Mouse (Mus musculus): Measurements from ENCODE around the gene Zbtb37. TPM values are rescaled to one million over a fixed set of nuclear protein-coding genes. Genes with fewer than 3 reads are reported as not detected.
"Not testable (repeated sequence)": the region's sequence is repeated elsewhere in the genome, so short reads cannot be mapped to it uniquely, and the experiment has no call there.

The Zbtb37 gene
- polyA plus RNA-seq, 1 experiment from 2014 or later = 4.8 TPM

DNA sequence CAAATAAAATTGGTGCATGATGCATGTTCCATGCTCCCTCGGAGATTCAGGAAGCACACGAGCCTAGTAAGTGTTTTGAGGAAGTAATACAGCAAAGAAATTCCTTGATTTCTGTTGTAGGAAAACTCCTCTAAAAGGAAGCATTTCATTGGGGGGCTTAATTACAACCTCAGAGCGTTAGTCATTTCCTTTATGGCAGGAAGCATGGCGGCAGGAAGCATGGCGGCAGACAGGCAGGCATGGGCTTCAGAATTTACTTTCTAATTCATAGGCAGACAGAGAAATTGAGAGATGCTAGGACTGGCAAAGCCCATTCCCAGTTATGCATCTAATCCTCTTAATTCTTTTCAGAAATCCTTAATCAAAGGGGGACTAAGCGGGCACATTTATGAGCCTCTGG, 40.8 kb downstream of the Zbtb37 start:
- ATAC-seq (replicated peaks; ENCODE audit: low FRiP score) (no peak), DNase-seq (ENCODE audit: low spot score) (no peak)
- Histone ChIP-seq H3K9ac (ENCODE audit: low read depth, low read length) (no peak overlapping the region), H3K27ac (ENCODE audit: low read depth, low read length) (no peak overlapping the region), H3K4me3 (ENCODE audit: low read depth, low read length) (no peak overlapping the region), H3K4me1 (replicated peaks; ENCODE audit: control insufficient read depth, insufficient read depth, low read length) (no peaks in the 10 kb centered on the region), H3K27me3 (replicated peaks; ENCODE audit: control insufficient read depth, insufficient read depth, low read length) (no peaks in the 10 kb centered on the region), H3K9me3 (ENCODE audit: control insufficient read depth, low read length) (no peaks in the 10 kb centered on the region), H3K4me2 (no peak overlapping the region), H3K36me3 (ENCODE audit: control insufficient read depth, insufficient read depth, low read length) (peaks cover 4% of the 10 kb centered on the region; the same call in 1 of the 2 replicates)
- WGBS = 73% methylated on average over 6 of the region's 6 CpGs

DNA sequence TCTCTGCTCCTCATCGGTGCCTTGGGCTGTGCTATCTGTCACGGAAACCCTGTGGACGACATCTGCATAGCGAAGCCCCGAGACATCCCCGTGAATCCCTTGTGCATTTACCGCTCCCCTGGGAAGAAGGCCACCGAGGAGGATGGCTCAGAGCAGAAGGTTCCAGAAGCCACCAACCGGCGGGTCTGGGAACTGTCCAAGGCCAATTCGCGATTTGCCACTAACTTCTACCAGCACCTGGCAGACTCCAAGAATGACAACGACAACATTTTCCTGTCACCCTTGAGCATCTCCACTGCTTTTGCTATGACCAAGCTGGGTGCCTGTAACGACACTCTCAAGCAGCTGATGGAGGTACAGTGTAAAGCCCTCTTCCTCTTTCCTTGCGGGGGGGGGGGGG, 45.3 kb downstream of the Zbtb37 start:
- Histone ChIP-seq H3K9ac (ENCODE audit: low read depth, low read length) (no peak overlapping the region), H3K36me3 (ENCODE audit: control insufficient read depth, insufficient read depth, low read length) (peaks cover 2% of the 10 kb centered on the region; the same call in 1 of the 2 replicates), H3K9me3 (ENCODE audit: control insufficient read depth, low read length) (no peaks in the 10 kb centered on the region), H3K4me1 (replicated peaks; ENCODE audit: control insufficient read depth, insufficient read depth, low read length) (no peaks in the 10 kb centered on the region), H3K27ac (ENCODE audit: low read depth, low read length) (no peak overlapping the region), H3K4me3 (ENCODE audit: low read depth, low read length) (no peak overlapping the region), H3K4me2 (peak overlapping the region; percentile 43), H3K27me3 (replicated peaks; ENCODE audit: control insufficient read depth, insufficient read depth, low read length) (no peaks in the 10 kb centered on the region)
- no peak for DNase-seq (ENCODE audit: low spot score)
- 81% methylated on average over 15 of the region's 15 CpGs for WGBS
- no peak for ATAC-seq (replicated peaks; ENCODE audit: low FRiP score)

DNA sequence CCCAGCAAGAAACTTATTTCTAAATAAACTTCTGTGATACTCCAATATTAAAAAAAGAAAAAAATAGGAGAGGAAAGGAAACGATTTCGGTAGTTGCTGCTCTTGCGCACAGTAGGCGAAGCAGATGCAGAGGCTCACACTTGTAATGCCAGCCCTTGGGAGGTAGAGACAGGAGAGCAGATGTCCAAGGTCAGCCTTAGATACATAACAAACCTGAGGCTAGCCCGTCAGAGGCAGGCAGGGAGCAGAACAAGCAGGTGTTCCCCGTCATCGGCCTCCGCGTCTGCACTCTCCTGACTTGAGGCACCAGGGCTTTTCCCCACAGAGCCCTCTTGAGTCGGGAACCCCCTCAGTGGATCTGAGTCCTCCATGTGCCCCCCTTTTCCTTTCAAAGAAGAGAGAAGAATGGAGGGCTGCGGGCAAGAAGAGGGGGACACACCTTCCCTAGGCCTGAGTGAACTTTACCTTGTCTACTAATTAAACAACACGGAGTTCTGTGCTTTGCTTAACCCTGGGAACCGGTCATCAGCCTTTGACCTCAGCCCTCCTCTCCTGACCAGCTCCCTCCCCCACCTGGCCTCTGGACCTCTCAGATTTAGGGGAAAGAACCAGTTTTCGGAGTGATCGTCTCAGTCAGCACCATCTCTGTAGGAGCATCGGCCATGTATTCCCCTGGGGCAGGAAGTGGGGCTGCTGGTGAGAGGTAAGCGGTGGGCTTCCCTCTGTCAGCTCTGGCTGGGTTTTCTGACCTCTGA, 47.6 kb downstream of the Zbtb37 start:
- H3K9ac ChIP-seq (ENCODE audit: low read depth, low read length) = no peak overlapping the region
- peaks cover 2% of the 10 kb centered on the region; the same call in 1 of the 2 replicates for H3K36me3 ChIP-seq (ENCODE audit: control insufficient read depth, insufficient read depth, low read length)
- peak; percentile 31 for DNase-seq (ENCODE audit: low spot score)
- peak overlapping the region; percentile 33 for H3K4me3 ChIP-seq (ENCODE audit: low read depth, low read length)
- H3K27me3 ChIP-seq (replicated peaks; ENCODE audit: control insufficient read depth, insufficient read depth, low read length) = no peaks in the 10 kb centered on the region
- H3K27ac ChIP-seq (ENCODE audit: low read depth, low read length) = peak overlapping the region; percentile 30
- WGBS = 70% methylated on average over 17 of the region's 17 CpGs
- H3K9me3 ChIP-seq (ENCODE audit: control insufficient read depth, low read length) = no peaks in the 10 kb centered on the region
- ATAC-seq (replicated peaks; ENCODE audit: low FRiP score) = peak; percentile 60
- peak overlapping the region; percentile 43 for H3K4me2 ChIP-seq
- no peaks in the 10 kb centered on the region for H3K4me1 ChIP-seq (replicated peaks; ENCODE audit: control insufficient read depth, insufficient read depth, low read length)

DNA sequence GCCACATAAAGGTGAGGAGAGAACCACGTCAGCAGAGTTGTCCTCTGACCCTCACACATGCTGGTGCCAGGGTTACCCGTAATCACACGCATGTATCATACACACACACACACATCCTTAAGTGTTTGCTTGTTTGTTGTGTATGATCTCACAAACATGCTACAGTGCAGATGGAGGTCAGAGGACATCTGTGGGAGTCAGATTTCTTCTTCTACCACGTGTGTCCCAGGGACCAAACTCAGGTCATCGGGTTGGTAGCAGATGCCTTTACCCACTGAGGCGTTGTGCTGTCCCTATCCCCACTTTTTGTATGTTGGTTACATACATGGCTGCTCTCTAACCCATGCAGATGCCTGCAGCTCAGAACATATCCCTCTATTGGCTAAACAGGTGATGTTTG, 49.2 kb downstream of the Zbtb37 start:
- no peaks in the 10 kb centered on the region for H3K4me1 ChIP-seq (replicated peaks; ENCODE audit: control insufficient read depth, insufficient read depth, low read length)
- H3K9ac ChIP-seq (ENCODE audit: low read depth, low read length) = no peak overlapping the region
- DNase-seq (ENCODE audit: low spot score) = peak; percentile 27
- H3K27me3 ChIP-seq (replicated peaks; ENCODE audit: control insufficient read depth, insufficient read depth, low read length) = no peaks in the 10 kb centered on the region
- no peak overlapping the region for H3K4me3 ChIP-seq (ENCODE audit: low read depth, low read length)
- H3K36me3 ChIP-seq (ENCODE audit: control insufficient read depth, insufficient read depth, low read length) = peaks cover 2% of the 10 kb centered on the region; the same call in 1 of the 2 replicates
- no peak overlapping the region for H3K4me2 ChIP-seq
- ATAC-seq (replicated peaks; ENCODE audit: low FRiP score) = no peak
- no peak overlapping the region for H3K27ac ChIP-seq (ENCODE audit: low read depth, low read length)
- no peaks in the 10 kb centered on the region for H3K9me3 ChIP-seq (ENCODE audit: control insufficient read depth, low read length)
- 82% methylated on average over 6 of the region's 6 CpGs for WGBS

DNA sequence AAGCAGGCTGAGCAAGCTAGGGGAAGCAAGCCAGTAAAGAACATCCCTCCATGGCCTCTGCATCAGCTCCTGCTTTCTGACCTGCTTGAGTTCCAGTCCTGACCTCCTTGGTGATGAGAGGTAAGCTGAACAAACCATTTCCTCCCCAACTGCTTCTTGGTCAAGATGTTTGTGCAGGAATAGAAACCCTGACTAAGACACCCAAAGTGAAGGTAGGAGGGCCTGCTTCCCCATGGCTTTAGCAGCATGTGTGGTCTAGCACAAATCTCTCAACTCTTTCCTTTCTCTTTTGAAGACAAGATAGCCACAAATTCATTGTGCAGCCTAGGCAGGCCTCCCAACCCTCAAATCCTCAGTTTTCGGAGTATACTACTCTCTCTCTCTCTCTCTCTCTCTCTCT, 49.9 kb downstream of the Zbtb37 start:
- not testable (repeated sequence) for H3K36me3 ChIP-seq (ENCODE audit: control insufficient read depth, insufficient read depth, low read length); ATAC-seq (replicated peaks; ENCODE audit: low FRiP score); H3K4me2 ChIP-seq; H3K27me3 ChIP-seq (replicated peaks; ENCODE audit: control insufficient read depth, insufficient read depth, low read length); H3K4me1 ChIP-seq (replicated peaks; ENCODE audit: control insufficient read depth, insufficient read depth, low read length); H3K4me3 ChIP-seq (ENCODE audit: low read depth, low read length); H3K9me3 ChIP-seq (ENCODE audit: control insufficient read depth, low read length); DNase-seq (ENCODE audit: low spot score); H3K27ac ChIP-seq (ENCODE audit: low read depth, low read length); H3K9ac ChIP-seq (ENCODE audit: low read depth, low read length)
- 85% methylated on average over 1 of the region's 1 CpGs for WGBS

DNA sequence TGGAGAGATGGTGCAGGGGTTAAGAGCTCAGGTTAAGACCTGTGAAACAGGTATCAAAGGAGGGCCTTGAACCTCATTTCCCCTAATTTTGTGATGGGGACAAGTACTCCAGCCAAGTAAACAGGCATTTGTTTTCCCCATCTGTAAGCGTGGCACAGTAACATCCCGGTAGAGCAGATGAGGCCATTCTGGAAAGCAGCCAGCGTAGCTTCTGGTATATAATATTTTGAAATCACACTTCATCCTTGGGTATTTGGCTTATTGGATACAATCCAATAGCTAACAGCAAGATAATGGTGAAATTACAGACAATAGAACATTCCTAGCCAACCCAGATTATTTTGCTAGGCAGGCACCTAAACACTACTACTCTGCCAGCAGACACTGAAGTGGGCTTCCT, 51.8 kb downstream of the Zbtb37 start:
- WGBS = 94% methylated on average over 3 of the region's 3 CpGs
- no peaks in the 10 kb centered on the region for H3K36me3 ChIP-seq (ENCODE audit: control insufficient read depth, insufficient read depth, low read length)
- DNase-seq (ENCODE audit: low spot score) = no peak
- no peak for ATAC-seq (replicated peaks; ENCODE audit: low FRiP score)
- no peaks in the 10 kb centered on the region for H3K4me1 ChIP-seq (replicated peaks; ENCODE audit: control insufficient read depth, insufficient read depth, low read length)
- no peak overlapping the region for H3K4me2 ChIP-seq
- no peak overlapping the region for H3K9ac ChIP-seq (ENCODE audit: low read depth, low read length)
- no peaks in the 10 kb centered on the region for H3K9me3 ChIP-seq (ENCODE audit: control insufficient read depth, low read length)
- H3K4me3 ChIP-seq (ENCODE audit: low read depth, low read length) = no peak overlapping the region
- H3K27me3 ChIP-seq (replicated peaks; ENCODE audit: control insufficient read depth, insufficient read depth, low read length) = no peaks in the 10 kb centered on the region
- no peak overlapping the region for H3K27ac ChIP-seq (ENCODE audit: low read depth, low read length)

DNA sequence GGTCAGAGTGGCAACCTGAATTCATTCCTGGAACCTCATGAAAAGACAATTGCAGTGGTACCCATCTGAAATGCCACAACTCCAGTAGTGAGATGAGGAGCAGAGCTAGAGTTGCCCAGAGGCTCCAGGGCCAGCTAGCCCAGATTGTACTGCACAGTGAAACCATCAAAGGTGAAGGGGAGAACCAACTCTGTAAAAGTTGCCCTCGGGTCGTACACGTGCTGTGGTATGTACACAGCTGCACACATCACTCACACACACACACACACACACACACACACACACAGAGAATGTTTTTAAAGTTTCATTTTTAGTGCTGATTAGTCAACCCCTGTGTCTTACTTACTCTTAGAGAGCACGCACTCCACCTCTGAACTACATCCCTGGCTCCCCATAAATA, 53.3 kb downstream of the Zbtb37 start:
- no peak overlapping the region for H3K4me2 ChIP-seq
- WGBS = 90% methylated on average over 4 of the region's 4 CpGs
- H3K4me3 ChIP-seq (ENCODE audit: low read depth, low read length) = no peak overlapping the region
- no peaks in the 10 kb centered on the region for H3K27me3 ChIP-seq (replicated peaks; ENCODE audit: control insufficient read depth, insufficient read depth, low read length)
- ATAC-seq (replicated peaks; ENCODE audit: low FRiP score) (no peak), DNase-seq (ENCODE audit: low spot score) (no peak)
- H3K27ac ChIP-seq (ENCODE audit: low read depth, low read length) = peak overlapping the region; percentile 34; the same call in 1 of the 2 replicates
- H3K9ac ChIP-seq (ENCODE audit: low read depth, low read length) = no peak overlapping the region
- no peaks in the 10 kb centered on the region for H3K9me3 ChIP-seq (ENCODE audit: control insufficient read depth, low read length)
- H3K36me3 ChIP-seq (ENCODE audit: control insufficient read depth, insufficient read depth, low read length) = no peaks in the 10 kb centered on the region
- no peaks in the 10 kb centered on the region for H3K4me1 ChIP-seq (replicated peaks; ENCODE audit: control insufficient read depth, insufficient read depth, low read length)

DNA sequence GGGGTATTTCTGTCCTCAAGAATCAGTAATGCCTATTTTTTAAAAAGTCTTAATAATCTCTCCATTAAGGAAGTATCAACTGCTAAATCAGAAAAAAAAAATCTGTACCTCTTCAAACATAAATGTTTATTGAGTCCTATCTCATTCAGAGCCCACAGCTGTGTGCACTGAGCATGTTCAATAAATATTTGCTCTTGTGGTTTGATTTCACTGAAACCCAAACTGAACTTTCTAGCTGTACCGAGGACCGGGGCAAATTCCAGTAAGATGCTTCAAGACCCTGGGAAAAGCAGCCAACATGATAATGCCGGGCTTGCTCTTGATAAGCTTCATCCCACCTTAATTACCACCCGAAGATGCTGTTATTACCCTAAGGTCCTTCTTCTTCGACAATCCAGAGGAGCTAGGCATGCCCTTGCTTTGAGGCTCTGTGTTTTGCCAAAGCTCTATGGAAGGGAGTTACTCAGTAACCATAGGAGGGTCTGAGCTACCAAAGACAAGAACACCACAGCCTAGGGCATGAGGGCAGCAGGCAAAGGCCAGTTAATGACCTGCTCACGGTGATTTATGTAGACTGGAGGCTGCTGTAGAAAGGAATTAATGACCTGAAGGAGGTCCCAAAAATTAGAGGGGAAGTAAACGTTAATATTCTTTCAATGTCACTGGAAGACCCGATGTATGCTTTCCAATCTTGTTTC, 54.0 kb downstream of the Zbtb37 start:
- WGBS = 70% methylated on average over 8 of the region's 8 CpGs
- no peaks in the 10 kb centered on the region for H3K36me3 ChIP-seq (ENCODE audit: control insufficient read depth, insufficient read depth, low read length)
- H3K4me3 ChIP-seq (ENCODE audit: low read depth, low read length) = no peak overlapping the region
- no peaks in the 10 kb centered on the region for H3K27me3 ChIP-seq (replicated peaks; ENCODE audit: control insufficient read depth, insufficient read depth, low read length)
- no peaks in the 10 kb centered on the region for H3K9me3 ChIP-seq (ENCODE audit: control insufficient read depth, low read length)
- no peak overlapping the region for H3K9ac ChIP-seq (ENCODE audit: low read depth, low read length)
- ATAC-seq (replicated peaks; ENCODE audit: low FRiP score) (0 out of 2 replicates have a peak, but pooled peaks have one; percentile 39), DNase-seq (ENCODE audit: low spot score) (peak; percentile 30)
- no peak overlapping the region for H3K4me2 ChIP-seq
- peak overlapping the region; percentile 34; the same call in 1 of the 2 replicates for H3K27ac ChIP-seq (ENCODE audit: low read depth, low read length)
- H3K4me1 ChIP-seq (replicated peaks; ENCODE audit: control insufficient read depth, insufficient read depth, low read length) = no peaks in the 10 kb centered on the region

Measured in liver, embryonic 11.5 days (tissue).